Mouse (Mus musculus): ENCODE data around the gene Gata1.
"Not testable (repeated sequence)": the region's sequence is repeated elsewhere in the genome, so short reads cannot be mapped to it uniquely, and the experiment has no call there.

The Gata1 gene

DNA sequence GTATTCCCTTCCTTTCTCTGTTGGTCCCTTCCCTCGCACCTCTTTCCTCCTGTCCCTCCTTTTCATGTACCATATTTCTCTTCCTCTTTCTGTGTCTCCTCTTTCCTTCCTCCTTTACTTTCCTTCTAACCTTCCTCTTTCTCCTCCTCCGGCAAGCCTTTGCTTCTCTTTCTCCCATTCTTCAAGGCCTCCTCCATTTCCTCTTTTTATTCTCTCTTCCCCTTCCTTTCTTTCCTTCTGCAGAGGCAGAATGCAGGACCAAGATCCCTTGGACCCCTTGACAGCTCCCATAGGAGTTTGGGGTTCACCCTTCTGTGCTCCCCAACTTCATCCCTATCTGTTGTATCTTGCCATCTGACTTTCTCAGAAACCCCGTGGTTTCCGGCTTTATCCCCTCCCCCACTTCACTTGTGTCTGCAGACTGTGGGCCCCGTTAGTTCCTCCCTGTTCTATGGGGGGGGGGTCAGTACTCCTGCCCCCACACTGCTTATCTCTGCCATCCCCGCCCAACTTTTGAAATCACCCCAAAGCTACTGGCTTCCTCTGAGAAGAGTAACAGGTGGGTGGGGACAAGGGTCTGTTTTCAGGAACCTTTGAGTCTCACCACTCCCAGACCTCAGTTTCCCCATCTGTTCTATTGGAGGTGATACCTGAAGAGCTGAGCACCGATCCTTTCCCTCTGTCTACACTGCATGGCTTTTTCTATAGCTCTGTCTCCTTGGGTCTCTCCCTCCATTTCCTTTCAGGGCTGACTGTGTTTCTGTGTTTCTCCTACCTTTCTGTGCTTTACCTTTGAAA, 13.8 kb downstream of the Gata1 start:
- no peak for DNase-seq

DNA sequence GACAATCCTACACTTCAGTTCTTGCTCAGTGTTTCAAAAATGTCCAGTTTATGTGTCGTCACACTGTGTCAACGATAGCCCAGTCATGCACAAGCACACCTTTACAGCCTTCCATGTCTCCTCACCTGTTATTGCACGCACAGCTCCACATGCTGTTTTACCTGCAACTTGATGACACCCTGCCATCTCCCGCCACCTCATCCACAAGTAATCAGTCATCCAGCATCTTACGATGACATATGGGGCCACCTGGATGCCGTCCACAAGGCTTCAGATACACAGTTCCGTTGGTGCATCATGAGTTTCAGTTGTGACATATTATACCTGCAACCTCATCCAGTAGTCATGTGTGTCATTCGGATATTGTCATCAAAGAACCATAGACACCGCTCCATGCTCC, 19.0 kb downstream of the Gata1 start:
- DNase-seq, result no peak

DNA sequence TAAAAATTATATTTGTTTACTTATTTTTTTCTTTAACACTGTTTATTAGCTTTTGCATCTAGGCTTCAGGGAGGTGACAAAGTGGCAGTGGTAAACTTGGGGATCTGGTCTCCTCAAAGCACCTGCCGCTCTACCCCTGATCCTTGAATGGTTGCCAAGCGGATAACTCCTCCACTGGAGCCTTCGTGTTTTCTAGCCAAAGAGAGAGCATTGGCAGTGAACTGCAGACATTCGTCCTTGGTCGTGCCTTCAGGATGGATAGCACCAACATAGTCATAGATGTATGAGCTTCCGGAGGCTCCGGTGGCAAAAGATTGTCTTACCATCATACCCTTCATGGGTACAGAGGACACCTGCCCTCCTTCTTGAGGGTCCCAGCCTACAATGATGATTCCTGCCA, 27.8 kb downstream of the Gata1 start:
- DNase-seq, result no peak

DNA sequence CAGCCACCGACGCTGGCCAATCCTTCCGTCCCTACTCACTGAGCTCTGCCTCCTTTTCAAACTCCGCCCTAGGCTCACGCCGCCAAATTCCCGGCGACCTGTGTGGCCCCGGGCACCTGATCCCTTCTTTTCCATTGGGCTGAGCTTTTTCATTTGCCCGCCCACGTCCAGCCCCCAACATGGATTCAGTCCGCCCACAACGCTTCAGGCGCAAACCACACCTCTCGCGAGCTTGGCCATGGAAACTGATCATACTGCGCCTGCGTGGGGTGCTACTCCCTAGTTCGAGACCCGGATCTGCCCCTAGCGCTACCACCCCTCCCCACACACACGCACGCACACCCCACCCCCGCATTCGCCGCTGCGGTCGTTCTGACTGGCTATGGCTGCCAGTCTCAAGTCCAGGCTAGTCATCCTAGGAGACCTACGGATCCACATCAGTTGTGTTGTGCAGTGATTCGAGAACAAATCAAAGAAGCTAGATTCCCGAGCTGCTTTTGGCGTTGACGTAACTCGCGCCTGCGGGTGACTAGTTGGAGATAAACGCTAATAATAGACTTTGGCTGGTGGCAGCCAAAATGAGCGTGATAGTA, 29.9 kb downstream of the Gata1 start:
- peak; percentile 96 for DNase-seq

DNA sequence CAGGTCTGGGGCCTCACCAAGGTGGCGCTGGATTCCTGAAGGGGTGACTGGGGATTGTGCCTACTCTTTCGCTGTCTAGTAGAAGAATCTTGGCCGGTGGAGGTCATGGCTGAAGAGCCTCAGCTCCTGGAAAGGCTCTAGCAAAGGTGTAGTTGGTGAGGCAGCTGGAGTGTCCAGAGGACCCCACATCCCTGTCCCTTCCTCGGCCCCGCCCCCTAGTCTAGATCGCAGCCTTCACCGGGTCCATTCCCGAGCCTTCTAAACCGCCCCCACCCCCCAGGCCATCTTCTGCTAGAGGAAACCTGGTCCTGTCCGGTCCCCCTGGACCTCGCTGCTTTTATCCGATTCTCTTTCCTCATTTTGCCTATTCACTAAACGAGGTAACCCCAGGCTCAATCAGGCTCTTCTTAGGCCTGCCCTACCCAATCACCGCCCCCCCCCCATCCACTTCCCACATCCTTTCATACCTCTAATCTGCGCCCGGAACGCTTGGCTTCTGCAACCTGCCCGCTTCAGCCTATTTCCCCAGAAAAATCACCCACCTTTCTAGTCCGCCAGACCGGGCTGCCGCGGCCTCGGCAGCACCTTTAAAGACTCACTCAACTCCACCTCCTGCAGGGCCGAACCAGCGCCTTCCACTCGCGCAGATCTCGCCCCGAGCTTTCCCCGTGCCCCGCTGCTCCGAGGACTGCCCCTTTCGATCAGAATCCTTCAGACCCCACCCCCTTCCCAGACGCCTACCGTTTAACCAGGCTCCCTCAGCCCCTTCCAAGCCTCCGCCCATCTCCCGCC, 30.6 kb downstream of the Gata1 start, which contains the start of gene Hdac6:
Hdac6 (minus strand) TSS at position 782 of the 792 bp plus-strand sequence.
- DNase-seq, result peak; percentile 56

DNA sequence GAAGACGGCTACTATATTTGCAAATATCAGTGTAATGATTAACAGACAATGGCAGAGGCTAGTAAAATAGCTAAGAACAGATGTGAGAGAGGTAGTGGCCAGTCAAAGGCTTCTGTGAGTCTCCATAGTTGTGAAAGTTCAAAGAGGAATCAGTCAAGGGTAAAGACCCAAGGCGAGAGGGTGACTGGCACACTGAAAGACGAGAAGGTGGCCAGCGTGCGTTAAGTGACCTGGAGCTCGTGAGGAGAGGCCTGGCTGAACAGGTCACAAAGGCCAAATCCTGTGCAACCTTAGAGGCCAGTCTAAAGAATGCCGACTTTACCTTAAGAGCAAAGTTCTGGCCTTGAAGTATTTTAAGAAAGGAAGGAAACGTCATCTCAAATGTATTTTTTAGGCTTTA, 32.3 kb downstream of the Gata1 start:
- DNase-seq, result no peak

DNA sequence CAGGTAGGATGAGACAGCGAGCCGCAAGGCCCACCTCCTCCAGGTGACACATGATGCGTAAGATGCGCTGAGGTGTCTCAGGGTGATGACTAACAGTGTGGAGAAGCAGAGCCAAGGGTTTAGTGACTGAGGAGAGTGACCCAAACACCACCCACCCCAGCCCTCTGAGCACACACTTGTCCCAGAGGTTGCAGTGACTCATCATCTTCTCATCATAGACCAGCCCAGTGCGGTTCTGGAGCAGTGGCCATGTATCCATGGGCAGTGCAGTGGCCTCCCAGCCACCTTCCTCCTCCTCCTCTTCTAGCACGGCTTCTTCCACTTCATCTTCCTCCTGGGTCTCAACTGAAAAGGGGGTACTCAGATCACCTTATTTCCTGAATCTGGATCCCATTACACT, 40.2 kb downstream of the Gata1 start:
- DNase-seq, result no peak

DNA sequence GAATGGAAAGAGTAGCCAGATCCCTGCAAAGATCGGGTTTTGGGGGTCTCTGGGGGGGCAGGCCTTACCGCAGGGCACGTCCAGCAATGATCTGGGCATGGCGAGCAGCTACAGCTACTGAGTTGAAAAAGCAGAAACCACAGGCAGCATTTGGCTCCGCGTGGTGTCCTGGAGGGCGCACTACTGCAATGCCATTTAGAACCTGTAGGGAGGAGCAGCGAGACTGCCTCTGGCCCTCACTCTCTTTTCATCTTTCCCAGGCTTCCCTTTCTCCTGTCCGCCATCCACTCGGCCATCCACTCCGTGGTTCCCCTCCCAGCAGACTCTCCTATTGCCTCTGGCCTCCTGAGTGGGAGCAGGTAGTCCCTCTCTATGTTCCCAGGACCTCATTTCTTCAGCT, 41.0 kb downstream of the Gata1 start:
- DNase-seq, result no peak

DNA sequence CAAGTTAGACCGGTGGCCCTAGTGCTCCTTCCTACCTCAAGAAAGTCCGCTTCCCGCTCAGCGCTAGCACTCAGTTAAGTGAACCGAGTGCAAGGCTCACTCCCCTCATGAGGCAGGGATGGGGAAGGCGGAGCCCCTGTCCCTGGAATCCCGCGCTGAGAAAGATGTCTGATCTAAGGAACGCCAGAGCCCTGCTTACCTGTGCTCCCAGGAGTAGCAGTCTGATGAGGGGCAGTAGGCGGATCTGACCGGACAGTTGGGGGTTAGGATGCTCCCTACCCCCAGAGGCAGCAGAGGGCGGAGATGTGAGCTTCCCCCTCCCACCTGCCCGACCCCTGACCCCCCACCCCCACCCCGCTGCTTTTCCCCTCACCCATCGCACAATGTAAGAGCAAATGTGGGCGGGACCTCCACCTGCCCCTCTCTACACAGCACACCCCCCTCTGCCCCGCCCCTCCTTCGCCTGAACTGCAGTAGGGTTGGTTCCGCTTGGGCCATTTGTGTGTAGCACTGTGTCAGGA, 49.5 kb downstream of the Gata1 start, which contains the start of gene Eras:
Eras (minus strand) TSS at position 338 of the 521 bp plus-strand sequence.
- no peak for DNase-seq

DNA sequence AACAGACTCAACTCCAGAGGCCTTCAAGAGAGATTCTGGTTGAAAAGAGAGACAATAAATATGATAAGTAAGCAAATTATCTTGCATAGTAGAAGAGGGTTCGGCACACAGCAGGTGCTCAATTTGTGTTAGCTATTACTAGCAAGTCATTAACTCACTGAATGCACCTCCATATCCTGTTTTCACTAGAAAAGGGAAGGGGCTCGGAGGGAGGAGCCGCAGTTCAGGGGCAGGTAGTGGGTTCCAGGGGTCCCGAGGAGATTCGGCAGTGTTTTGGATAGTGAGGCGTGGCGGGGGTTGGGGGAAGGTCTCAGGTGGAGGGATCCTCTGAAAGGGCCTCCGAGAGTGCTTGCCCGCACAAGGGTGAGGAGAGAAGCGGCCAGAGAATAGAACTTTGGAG, 50.8 kb downstream of the Gata1 start:
- no peak for DNase-seq

DNA sequence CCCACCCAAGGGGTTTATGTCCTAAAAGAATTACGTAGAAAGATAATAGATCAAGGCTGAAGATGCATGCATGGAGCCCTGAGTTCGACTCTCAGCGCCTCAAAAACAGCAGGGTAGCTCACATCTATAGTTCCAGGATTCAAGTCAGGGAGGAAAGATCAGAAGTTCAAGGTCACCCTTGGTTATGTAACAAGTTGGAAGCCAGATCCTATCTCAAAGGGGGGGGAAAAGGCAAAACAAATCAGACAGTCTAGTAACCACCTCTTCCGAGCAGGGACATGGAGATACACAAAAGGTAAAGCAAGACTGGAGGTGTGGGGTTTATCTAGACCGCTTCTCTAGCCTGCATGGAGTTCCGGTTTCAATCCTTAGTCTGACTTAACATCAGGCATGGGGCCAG, 51.6 kb downstream of the Gata1 start:
- no peak for DNase-seq

DNA sequence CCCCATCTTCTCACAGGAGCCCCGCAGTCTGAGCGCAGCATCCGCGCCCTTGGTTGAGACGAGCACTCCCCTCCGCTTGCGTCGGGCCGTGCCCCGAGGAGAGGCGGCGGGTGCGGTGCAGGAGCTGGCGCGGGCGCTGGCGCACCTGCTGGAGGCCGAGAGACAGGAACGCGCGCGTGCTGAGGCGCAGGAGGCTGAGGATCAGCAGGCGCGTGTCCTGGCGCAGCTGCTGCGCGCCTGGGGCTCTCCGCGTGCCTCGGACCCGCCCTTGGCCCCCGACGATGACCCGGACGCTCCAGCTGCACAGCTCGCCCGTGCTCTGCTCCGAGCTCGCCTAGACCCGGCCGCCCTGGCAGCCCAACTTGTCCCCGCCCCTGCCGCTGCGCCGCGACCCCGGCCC, 55.8 kb downstream of the Gata1 start:
- peak; percentile 36 for DNase-seq

DNA sequence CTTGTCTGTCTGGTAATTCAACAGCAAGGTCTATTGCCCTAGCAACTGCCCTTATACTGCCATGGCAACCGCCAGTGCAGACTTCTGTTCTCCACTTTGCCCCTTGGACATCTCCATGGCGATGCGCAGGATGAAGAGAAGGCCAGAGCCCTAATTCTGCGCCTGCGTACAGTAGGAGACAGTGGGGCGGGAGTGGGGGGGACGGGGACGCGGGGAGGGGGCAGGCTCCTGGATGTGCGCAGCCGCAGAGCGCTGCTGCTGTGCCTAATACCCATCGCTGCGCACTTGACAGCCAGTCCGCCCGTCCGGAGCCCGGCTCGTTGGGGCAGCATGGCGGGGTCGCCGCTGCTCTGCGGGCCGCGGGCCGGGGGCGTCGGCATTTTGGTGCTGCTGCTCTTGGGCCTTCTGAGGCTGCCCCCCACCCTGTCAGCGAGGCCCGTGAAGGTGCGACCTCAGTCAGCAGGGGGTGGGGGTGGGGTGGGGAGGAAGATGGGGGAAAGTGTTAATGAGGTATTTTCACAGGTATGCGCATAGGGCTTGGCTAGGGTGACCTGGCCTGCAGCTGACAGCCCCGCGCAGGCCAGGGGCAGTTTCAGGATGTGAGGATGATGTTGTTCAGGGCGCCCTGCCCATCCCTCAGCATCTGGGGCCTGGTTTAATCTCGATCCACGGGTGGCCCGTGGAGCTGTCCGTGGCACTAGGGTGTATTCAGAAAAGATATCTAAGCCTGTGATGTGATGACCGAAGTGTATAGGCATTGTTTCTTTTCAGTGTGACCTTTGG, 58.1 kb downstream of the Gata1 start, which contains the start of gene Pcsk1n:
Pcsk1n (plus strand) TSS at position 222 of the 783 bp plus-strand sequence.
- peak; percentile 69 for DNase-seq

DNA sequence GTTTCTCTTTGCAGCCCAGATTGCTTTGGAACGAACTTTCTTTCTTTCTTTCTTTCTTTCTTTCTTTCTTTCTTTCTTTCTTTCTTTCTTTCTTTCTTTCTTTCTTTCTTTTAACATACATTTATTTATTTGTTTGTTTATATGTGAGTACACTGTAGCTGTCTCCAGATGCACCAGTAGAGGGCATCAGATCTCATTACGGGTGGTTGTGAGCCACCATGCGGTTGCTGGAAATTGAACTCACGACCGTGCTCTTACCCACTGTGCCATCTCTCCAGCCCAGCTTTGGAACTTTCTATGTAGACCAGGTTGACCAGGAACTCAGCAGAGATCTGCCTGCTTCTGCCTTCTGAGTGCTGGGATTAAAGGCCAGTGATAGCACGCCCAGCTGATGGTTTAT, 59.9 kb downstream of the Gata1 start:
- not testable (repeated sequence) for DNase-seq

DNA sequence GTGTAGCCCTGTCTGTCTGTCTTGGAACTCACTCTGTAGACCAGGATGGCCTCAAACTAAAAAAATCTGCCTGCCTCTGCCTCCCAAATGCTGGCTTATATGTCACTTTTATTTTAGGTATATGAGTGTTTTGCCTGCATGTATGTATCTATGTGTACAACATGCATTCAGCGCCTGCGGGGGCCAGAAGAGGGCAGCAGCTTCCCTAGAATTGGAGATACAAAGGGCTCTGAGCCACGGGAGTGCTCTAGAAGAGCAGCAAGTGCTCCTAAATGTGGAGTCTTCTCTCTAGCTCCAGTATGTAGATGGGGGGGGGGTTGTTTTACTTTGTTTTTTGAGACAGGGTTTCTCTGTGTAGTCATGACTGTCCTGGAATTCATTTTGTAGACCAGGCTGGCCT, 62.2 kb downstream of the Gata1 start:
- DNase-seq, result not testable (repeated sequence)

DNA sequence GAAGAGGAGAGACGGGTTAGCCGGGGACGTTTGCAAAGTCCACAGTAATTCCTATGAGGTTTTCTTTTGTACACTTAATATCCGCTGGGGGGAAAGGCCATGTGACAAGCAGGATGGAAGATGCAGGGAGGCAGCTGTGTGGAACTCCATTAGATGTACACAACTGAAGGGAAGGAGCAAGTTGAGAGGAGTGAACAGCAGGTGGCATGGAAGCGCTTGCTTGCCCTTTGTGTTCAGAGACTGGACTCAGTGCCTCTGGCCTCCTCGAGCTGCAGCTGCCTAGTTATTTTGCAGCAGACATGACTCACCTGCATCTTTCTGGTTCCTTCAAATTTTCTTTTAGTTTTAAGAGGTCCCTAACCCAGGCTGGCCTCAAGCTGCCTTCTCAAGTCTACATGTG, 67.4 kb downstream of the Gata1 start:
- no peak for DNase-seq
